ENCODE assay signal across 23 mouse cellular contexts in genomic region chr8:75039754-75040153, GRCm38 (mm10). TPM values are rescaled to one million over a fixed set of nuclear protein-coding genes. Genes with fewer than 3 reads are reported as not detected.
DNase-seq lines count a peak whose midpoint lies in the region; ATAC-seq lines count a peak whose summit lies in the region.
"Had no signal": no experiment of that assay in that cellular context is flagged by ENCODE, and none has a peak within 500 bp of the region (broad histone marks: within the 10 kb centered on the region; RNA-seq: fewer than 3 reads in every experiment).

No protein-coding gene starts in this region.

- no peaks in the 10 kb centered on the region for H3K9me3 ChIP-seq in heart, embryonic 10.5 days
- no peaks in the 10 kb centered on the region for H3K9me3 ChIP-seq in liver, embryonic 15.5 days (replicated peaks)
- H3K9me3 ChIP-seq in liver, embryonic 11.5 days (ENCODE audit: control insufficient read depth, low read length): no peaks in the 10 kb centered on the region
- no peaks in the 10 kb centered on the region for H3K9me3 ChIP-seq in megakaryocyte, embryonic 14.5 days
- no peaks in the 10 kb centered on the region for H3K9me3 ChIP-seq in forebrain, embryonic 15.5 days
- H3K9me3 ChIP-seq: embryonic facial prominence, embryonic 10.5 days; forebrain, embryonic 12.5 days; hindbrain, embryonic 10.5 days; limb, embryonic 12.5 days; midbrain, embryonic 10.5 days had no signal

- peak overlapping the region; percentile 84 for H3K27ac ChIP-seq in heart, embryonic 10.5 days
- H3K27ac ChIP-seq in liver, embryonic 15.5 days (replicated peaks): 0 out of 2 replicates have a peak overlapping the region, but pooled peaks have one; percentile 6
- H3K27ac ChIP-seq in liver, embryonic 11.5 days (ENCODE audit: low read depth, low read length): no peak overlapping the region
- no peak overlapping the region for H3K27ac ChIP-seq in forebrain, embryonic 15.5 days (replicated peaks)
- H3K27ac ChIP-seq: embryonic facial prominence, embryonic 10.5 days; forebrain, embryonic 12.5 days; hindbrain, embryonic 10.5 days; limb, embryonic 12.5 days; midbrain, embryonic 10.5 days had no signal

- no peak overlapping the region for H3K4me2 ChIP-seq in liver, embryonic 15.5 days
- H3K4me2 ChIP-seq in liver, embryonic 11.5 days: no peak overlapping the region
- no peak overlapping the region for H3K4me2 ChIP-seq in forebrain, embryonic 15.5 days (replicated peaks)
- H3K4me2 ChIP-seq: forebrain, embryonic 12.5 days; limb, embryonic 12.5 days; lung, embryonic 14.5 days had no signal

- H3K9ac ChIP-seq in liver, embryonic 15.5 days: no peak overlapping the region
- H3K9ac ChIP-seq in liver, embryonic 11.5 days (ENCODE audit: low read depth, low read length): no peak overlapping the region
- no peak overlapping the region for H3K9ac ChIP-seq in forebrain, embryonic 15.5 days (replicated peaks)
- H3K9ac ChIP-seq: forebrain, embryonic 12.5 days; limb, embryonic 12.5 days; lung, embryonic 14.5 days had no signal

- H3K4me1 ChIP-seq in heart, embryonic 10.5 days: peaks cover 39% of the 10 kb centered on the region
- peaks cover 13% of the 10 kb centered on the region for H3K4me1 ChIP-seq in liver, embryonic 15.5 days (replicated peaks)
- peaks cover 14% of the 10 kb centered on the region for H3K4me1 ChIP-seq in liver, embryonic 11.5 days (replicated peaks; ENCODE audit: control insufficient read depth, insufficient read depth, low read length)
- peaks cover 98% of the 10 kb centered on the region for H3K4me1 ChIP-seq in megakaryocyte, embryonic 14.5 days
- peaks cover under 1% of the 10 kb centered on the region for H3K4me1 ChIP-seq in forebrain, embryonic 15.5 days

- ATAC-seq in liver, embryonic 15.5 days (ENCODE audit: insufficient read depth): no peak
- ATAC-seq in liver, embryonic 11.5 days (replicated peaks; ENCODE audit: low FRiP score): no peak
- ATAC-seq in common myeloid progenitor, adult 5-6 weeks (replicated peaks; ENCODE audit: low read depth, poor library complexity, severe bottlenecking): peak; percentile 23; the same call in 1 of the 2 replicates
- ATAC-seq in forebrain, embryonic 15.5 days (replicated peaks): no peak

- WGBS in heart, embryonic 10.5 days: 46% methylated on average over 1 of the region's 1 CpGs
- WGBS in liver, embryonic 15.5 days (ENCODE audit: insufficient replicate concordance): 53% methylated on average over 1 of the region's 1 CpGs
- 73% methylated on average over 1 of the region's 1 CpGs for WGBS in liver, embryonic 11.5 days
- WGBS in forebrain, embryonic 15.5 days: 81% methylated on average over 1 of the region's 1 CpGs

- H3K36me3 ChIP-seq in heart, embryonic 10.5 days: peaks cover 2% of the 10 kb centered on the region; the same call in 1 of the 2 replicates
- no peaks in the 10 kb centered on the region; the same call in 1 of the 2 replicates for H3K36me3 ChIP-seq in liver, embryonic 15.5 days (replicated peaks)
- no peaks in the 10 kb centered on the region for H3K36me3 ChIP-seq in liver, embryonic 11.5 days (ENCODE audit: control insufficient read depth, insufficient read depth, low read length)
- peaks cover 60% of the 10 kb centered on the region for H3K36me3 ChIP-seq in megakaryocyte, embryonic 14.5 days (replicated peaks; ENCODE audit: low read length)
- H3K36me3 ChIP-seq in forebrain, embryonic 15.5 days: no peaks in the 10 kb centered on the region
- H3K36me3 ChIP-seq: embryonic facial prominence, embryonic 10.5 days; forebrain, embryonic 12.5 days; hindbrain, embryonic 10.5 days; midbrain, embryonic 10.5 days had no signal

- no peak overlapping the region for H3K4me3 ChIP-seq in heart, embryonic 10.5 days
- no peak overlapping the region for H3K4me3 ChIP-seq in liver, embryonic 15.5 days (replicated peaks)
- no peak overlapping the region for H3K4me3 ChIP-seq in liver, embryonic 11.5 days (ENCODE audit: low read depth, low read length)
- peak overlapping the region; percentile 64 for H3K4me3 ChIP-seq in megakaryocyte, embryonic 14.5 days (replicated peaks)
- no peak overlapping the region for H3K4me3 ChIP-seq in forebrain, embryonic 15.5 days
- H3K4me3 ChIP-seq: embryonic facial prominence, embryonic 10.5 days; forebrain, embryonic 12.5 days; hindbrain, embryonic 10.5 days; limb, embryonic 12.5 days; midbrain, embryonic 10.5 days had no signal

- no peak for DNase-seq in heart, embryonic 10.5 days (ENCODE audit: low spot score)
- no peak for DNase-seq in heart, adult 8-10 months (ENCODE audit: low spot score)
- DNase-seq in liver, embryonic 11.5 days (ENCODE audit: low spot score): no peak
- DNase-seq in T-cell, adult 2 months (ENCODE audit: low spot score): no peak
- DNase-seq: adrenal gland, postnatal 36 days; B cell, adult 2 months; cerebellum, adult 2 months; cerebellum, postnatal 36 days; gastrocnemius, postnatal 10 days; kidney, adult 11 months; lung, embryonic 14.5 days; right cerebral cortex, postnatal 14 days; spleen, adult 18-20 months; thymus, postnatal 25 days had no signal

- no peaks in the 10 kb centered on the region for H3K27me3 ChIP-seq in heart, embryonic 10.5 days (ENCODE audit: insufficient read depth, poor library complexity, severe bottlenecking)
- no peaks in the 10 kb centered on the region for H3K27me3 ChIP-seq in liver, embryonic 15.5 days
- H3K27me3 ChIP-seq in liver, embryonic 11.5 days (replicated peaks; ENCODE audit: control insufficient read depth, insufficient read depth, low read length): no peaks in the 10 kb centered on the region
- no peaks in the 10 kb centered on the region for H3K27me3 ChIP-seq in megakaryocyte, embryonic 14.5 days (replicated peaks)
- H3K27me3 ChIP-seq in forebrain, embryonic 15.5 days: no peaks in the 10 kb centered on the region
- H3K27me3 ChIP-seq: forebrain, embryonic 12.5 days; limb, embryonic 12.5 days had no signal

RNA-seq across cellular contexts. Expression of gene Tom1, which starts 6.2 kb away (rescaled TPM):
- polyA plus RNA-seq in heart, embryonic 10.5 days (2016; fragmentation: Nextera tagmentation; extraction: Ambion mirVana): 40.3 and 46.4 TPM in 2 replicates
- 10 to 100 TPM; 57.4 to 72.0 (median 64.0) TPM for total RNA-seq in heart, adult 8-10 months (2022)
- 13.2 and 14.8 TPM in 2 replicates for polyA plus RNA-seq in liver, embryonic 15.5 days (2015; fragmentation: Nextera tagmentation; extraction: Ambion mirVana)
- polyA plus RNA-seq in liver, embryonic 11.5 days (2014; fragmentation: Nextera tagmentation; extraction: Ambion mirVana): 22.2 and 24.6 TPM in 2 replicates
- total RNA-seq in common myeloid progenitor, adult 5-6 weeks (2017): 7.7 and 8.6 TPM in 2 replicates
- polyA plus RNA-seq in megakaryocyte, embryonic 14.5 days (2012; ENCODE audit: insufficient read depth, low replicate concordance): 36.8 and 115 TPM in 2 replicates
- 14.4 and 20.7 TPM in 2 replicates for polyA plus RNA-seq in forebrain, embryonic 15.5 days (2015; fragmentation: Nextera tagmentation; extraction: Ambion mirVana)

RNA-seq across cellular contexts. Expression of gene Hmgxb4, which starts 46.6 kb away (rescaled TPM):
- polyA plus RNA-seq in heart, embryonic 10.5 days (2016; fragmentation: Nextera tagmentation; extraction: Ambion mirVana): 23.7 and 32.8 TPM in 2 replicates
- total RNA-seq in heart, adult 8-10 months (2022): 10 to 100 TPM; 12.7 to 16.8 (median 13.5) TPM
- 11.0 and 11.5 TPM in 2 replicates for polyA plus RNA-seq in liver, embryonic 15.5 days (2015; fragmentation: Nextera tagmentation; extraction: Ambion mirVana)
- 29.8 and 32.4 TPM in 2 replicates for polyA plus RNA-seq in liver, embryonic 11.5 days (2014; fragmentation: Nextera tagmentation; extraction: Ambion mirVana)
- total RNA-seq in common myeloid progenitor, adult 5-6 weeks (2017): 57.4 and 104 TPM in 2 replicates
- 2.9 and 7.8 TPM in 2 replicates for polyA plus RNA-seq in megakaryocyte, embryonic 14.5 days (2012; ENCODE audit: insufficient read depth, low replicate concordance)
- 46.2 and 49.1 TPM in 2 replicates for polyA plus RNA-seq in forebrain, embryonic 15.5 days (2015; fragmentation: Nextera tagmentation; extraction: Ambion mirVana)

RNA-seq across cellular contexts. Expression of gene Hmox1, which starts 53.7 kb away (rescaled TPM):
- polyA plus RNA-seq in heart, embryonic 10.5 days (2016; fragmentation: Nextera tagmentation; extraction: Ambion mirVana): 19.9 and 28.3 TPM in 2 replicates
- total RNA-seq in heart, adult 8-10 months (2022): 10 to 100 TPM in 1 of 4 experiments, 1 to 10 TPM in 3; 7.7 to 10.2 (median 9.1) TPM
- 151 and 170 TPM in 2 replicates for polyA plus RNA-seq in liver, embryonic 15.5 days (2015; fragmentation: Nextera tagmentation; extraction: Ambion mirVana)
- 80.3 and 95.8 TPM in 2 replicates for polyA plus RNA-seq in liver, embryonic 11.5 days (2014; fragmentation: Nextera tagmentation; extraction: Ambion mirVana)
- 2.4 and 4.8 TPM in 2 replicates for total RNA-seq in common myeloid progenitor, adult 5-6 weeks (2017)
- polyA plus RNA-seq in megakaryocyte, embryonic 14.5 days (2012; ENCODE audit: insufficient read depth, low replicate concordance): 17.6 and 46.0 TPM in 2 replicates
- polyA plus RNA-seq in forebrain, embryonic 15.5 days (2015; fragmentation: Nextera tagmentation; extraction: Ambion mirVana): 8.4 and 9.1 TPM in 2 replicates

Comparison
In these comparisons a context has a peak if more than half of its experiments do, and no peak if none do; other contexts are left out.
1. H3K27ac ChIP-seq: peak in heart, embryonic 10.5 days (single experiment) and liver, embryonic 15.5 days (single experiment); none in liver, embryonic 11.5 days (single experiment) and forebrain, embryonic 15.5 days (single experiment).